Mouse (Mus musculus) monocyte, adult 2 months (primary cell): ENCODE data around the gene Gm49325.
A peak's percentile ranks its signal among the peaks of the same experiment; 100 is the strongest.

ENCODE experiments used
- DNase-seq, 2 experiments: peaks; one replicate each; pipeline ENCODE4 v3.0.0; 2022; ENCODE audit warnings: low spot score in 2 of 2, low read depth in 1 of 2

Gm49325 gene

DNA sequence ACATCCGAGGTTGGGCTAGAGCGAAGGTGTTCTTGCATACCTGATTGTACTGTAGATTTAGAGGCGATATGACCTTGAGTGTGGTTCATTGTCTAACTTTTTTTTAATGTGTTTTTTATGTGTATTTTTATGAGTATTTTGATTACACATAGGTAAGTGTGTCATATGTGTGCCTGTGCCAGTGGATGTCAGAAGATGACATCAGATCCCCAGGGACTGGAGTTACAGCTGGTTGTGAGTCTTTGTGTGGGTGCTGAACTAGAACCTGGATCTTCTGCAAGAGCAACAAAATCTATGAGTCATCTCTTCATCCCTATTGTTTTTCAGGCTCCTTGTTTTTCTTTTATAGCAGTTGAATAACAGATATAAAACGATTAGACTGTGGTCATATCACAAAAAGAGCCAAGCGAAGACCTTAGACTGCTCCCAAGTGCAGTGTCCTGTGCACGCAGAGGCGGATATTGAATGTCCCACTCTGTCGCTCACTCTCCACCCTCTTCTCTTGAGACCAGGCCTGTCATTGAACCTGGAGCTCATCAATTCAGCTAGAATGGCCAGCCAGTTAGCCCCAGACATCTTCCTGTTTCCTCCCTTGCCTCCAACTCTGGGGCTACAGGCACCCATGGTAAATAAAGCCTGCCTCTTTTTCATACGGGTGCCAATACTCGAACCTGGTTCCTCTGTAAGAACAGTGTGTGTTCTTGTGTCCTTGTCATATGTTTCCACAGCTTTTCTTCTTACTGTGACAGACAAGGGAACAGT, 17.8 kb downstream of the Gm49325 start:
- DNase-seq, result no peak

DNA sequence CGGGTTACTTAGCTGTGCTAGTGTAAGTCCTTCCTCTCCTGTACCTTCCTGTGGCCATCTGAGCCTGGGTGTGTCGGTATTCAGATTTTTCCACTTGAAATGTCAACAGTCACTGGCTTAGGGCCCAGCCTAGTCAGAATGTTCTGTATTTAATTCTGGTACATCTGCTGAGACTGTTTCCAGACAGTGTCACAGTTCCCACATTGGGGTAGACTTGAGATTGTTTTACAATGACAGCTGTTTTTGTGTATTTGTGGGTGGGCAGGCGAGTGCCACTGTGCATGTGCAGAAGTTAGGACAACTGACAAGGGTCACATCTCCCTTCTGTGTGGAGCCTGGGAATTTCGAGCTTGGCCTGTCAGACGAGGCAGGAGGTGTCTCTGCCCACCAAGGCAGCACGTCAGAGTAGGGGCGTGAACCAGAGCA, 18.6 kb downstream of the Gm49325 start:
- DNase-seq, result no peak

DNA sequence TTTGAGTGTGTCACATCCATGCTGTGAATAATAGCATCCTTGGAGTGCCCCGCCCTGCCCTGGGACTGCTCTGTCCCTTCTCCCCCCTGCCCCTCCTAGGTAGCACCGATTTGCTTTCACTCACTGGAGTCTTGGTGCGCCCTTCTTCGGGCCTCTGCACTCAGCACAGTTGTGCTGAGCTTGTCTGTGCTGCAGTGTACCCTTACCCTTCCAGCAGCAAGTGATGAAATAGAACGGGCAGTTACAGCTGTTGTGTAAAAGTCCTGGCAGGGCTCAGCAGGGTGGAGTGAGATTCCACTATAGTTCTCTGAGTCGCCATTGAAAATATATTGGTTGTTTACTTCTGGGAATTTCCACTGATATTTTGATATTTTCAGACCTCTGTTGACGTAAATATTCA, 20.0 kb downstream of the Gm49325 start:
- DNase-seq, result no peak

DNA sequence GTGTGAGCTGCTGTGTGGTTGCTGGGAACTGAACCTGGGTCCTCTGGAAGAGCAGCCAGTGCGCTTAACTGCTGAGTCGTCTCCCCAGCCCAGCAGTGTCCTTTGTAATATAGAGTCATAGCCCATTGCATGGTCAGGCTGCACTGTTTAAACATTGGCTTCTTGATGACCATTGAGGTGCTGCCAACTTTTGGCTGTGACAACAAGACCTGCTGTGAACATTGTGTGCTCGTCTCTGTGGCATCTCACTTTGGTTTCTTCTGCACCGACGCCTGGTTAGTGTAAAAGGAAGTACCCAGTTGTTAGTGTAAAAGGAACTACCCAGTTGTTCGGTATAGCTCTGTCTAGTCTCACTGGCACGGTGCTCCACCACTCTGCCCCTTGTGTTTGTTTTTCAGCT, 20.6 kb downstream of the Gm49325 start:
- DNase-seq, result no peak

DNA sequence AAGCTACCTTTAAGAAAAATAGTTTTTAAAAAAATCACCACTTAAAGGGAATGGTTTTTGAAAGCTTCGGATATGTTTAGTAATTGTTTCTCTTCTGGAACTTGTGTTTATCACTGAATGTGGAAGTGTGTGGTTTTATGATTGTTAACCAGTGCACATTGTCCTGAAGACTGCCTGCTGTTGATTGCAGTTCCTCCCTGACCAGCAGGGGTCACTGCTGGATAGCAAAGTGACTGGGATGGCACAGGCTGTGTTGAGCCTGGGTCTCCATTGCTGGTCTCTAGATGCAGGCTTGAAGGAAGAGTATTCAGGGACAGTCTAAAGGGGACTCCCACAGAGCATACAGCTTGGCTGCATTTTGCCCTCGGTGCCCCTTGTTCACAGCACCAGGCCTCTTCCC, 21.5 kb downstream of the Gm49325 start:
- peak; percentile 34 to 62 for DNase-seq

DNA sequence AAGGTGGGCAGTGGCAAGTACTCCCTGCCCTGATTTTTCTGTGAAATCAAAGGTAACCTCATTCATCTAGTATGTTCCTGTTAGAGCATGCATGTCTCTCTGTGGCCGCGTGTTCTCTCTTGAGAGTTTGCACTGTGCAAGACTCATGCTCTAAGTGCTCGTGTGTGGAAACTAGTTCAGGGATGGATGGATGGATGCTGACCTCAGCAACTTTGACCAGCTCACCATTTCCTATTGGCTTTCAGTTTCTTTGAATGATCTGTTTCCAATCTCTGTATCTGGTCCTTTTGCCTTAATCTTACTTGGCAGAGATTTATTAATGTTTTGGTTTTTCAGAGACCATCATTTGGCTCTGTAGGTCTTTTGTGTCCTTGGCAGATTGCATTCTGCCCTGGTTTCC, 23.2 kb downstream of the Gm49325 start:
- no peak for DNase-seq

DNA sequence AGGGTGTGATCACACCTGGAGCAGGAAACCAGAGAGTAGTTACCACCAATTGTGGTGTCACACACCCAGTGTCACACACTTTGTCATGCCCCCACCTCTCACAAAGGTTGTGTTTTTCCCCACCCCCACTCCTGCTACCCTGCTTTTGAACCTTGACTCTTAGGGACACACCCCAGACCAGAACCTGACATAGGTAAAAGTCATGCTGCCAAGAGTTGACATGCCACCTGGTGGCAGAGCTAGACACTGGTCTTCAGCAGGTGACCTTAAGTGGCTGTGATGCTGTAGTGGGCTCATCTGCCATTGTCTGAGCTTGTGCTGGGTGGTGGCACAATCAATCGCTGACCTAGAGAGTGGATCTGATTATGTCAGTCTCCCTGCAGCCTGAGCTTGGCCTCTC, 24.0 kb downstream of the Gm49325 start:
- no peak for DNase-seq

DNA sequence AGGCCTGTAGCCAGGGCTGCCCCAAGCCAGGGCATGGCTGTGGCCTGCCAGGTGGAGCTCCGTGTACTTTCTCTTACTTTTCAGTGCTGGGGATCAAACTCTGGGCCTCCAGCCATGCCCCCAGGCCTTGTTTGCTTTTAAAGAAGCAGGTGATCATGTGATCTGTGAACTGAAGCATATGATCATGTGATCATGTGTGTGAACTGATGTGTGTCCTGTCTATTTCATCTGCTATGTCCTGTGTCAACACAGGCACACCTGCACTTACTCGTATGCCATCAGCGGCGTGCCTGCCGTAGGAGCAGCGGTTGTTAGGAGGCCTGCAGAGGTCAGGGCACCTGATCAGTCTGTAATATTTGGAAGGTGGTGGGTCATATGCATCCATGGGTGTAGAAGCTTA, 28.0 kb downstream of the Gm49325 start:
- DNase-seq, result no peak

DNA sequence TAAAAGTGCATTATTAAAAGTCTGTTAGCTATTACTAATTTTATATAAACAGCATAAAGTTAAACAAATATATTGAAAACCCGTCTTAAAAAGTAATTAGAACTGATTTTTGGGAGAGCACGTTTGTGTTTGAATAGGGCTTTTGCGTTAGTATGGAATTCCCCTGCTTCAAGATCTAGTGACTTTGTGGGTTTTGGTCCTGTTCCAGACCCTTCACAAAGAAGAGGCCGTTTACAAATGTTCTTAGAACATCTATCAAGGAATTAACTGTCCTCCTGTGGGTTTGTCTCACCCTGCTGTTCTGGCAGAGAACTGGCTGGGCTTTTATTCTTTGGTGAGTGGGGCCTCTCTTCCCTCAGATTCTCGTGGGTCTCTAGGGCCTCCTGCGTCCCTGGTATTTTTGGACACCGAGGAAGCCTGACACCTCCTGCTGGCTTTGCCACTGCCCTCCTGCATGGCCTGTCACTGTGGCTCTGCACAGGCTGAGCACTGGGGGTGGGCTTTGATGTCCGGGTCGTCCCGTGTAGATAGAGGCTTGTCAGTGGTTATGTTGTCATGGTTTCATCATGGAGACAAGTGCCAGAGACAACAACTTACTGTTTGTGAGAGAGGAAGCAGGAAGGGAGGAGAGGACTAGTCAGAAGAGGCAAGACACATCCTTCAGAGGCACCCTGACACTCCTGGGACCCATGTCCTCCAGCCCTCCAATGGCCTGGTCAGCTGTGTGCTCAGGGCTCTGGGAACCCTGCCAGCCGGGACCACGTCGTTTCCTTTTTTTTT, 28.6 kb downstream of the Gm49325 start:
- DNase-seq, result no peak

DNA sequence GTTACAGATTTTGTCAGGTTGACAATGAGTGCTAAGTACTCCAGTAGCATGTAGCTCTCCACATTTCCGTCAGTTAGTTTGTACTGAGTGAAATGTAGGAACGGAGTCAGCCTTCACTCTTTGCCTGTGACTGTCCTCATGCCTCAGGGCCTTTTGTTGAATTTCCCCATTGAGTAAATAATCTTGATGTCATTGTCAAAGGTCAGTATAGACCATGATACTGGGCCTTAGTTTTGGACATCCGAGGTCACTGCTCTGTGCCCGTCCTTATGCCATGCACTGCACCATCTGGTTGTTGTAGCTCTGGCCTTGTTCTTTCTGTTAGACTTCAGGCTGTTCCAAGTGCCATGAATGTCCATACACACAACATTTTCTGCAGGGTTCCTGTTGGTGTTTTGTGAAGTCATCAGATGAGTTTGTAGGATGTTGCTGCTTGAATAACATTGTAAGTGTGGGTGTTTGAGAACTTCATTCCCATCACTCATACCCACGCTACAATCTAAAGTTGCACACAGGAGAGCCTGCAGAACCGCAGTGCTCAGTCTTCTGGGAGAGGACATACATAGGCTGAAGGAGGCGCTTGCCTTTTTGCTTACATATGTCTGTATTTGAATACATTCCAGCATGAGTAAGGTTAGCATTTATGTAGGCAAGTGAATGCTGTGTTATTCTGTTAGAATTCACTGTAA, 30.4 kb downstream of the Gm49325 start:
- no peak for DNase-seq

DNA sequence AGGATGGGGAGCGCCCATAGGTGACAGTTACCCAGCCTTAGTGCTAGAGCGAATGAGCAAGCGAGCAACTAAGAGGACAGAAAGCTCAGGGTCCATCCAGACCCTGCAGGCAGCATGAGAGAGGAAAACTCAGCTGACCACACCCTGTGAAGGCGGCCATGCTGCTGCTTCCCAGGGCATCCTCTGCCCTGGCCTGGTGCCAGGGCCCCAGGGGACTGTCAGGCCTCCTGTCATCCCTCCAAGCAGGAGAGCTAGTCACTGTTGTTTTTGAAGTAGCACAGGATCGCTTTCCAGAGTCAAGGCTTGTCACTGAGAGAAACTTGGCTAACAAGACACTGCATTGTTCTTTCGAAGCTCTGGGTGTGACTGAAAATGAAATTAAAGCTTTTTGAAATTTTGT, 33.0 kb downstream of the Gm49325 start:
- no peak for DNase-seq

DNA sequence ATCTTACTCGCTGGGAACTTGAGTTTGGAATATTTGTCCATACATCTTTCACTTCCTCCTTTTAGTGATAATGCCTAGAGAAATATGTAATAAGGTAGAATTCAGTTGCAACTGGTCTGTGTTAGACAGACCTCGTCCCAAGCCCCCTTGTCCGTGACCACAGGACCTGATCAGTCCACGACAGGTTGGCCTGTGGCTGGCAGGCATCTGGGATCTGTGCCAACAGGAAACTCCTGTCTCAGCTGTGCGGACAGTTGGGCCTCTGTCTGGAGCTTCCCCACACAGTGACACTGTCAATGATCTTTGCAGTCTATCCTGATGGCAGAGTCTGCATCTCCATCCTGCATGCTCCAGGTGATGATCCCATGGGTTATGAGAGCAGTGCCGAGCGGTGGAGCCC, 37.2 kb downstream of the Gm49325 start:
- no peak for DNase-seq

DNA sequence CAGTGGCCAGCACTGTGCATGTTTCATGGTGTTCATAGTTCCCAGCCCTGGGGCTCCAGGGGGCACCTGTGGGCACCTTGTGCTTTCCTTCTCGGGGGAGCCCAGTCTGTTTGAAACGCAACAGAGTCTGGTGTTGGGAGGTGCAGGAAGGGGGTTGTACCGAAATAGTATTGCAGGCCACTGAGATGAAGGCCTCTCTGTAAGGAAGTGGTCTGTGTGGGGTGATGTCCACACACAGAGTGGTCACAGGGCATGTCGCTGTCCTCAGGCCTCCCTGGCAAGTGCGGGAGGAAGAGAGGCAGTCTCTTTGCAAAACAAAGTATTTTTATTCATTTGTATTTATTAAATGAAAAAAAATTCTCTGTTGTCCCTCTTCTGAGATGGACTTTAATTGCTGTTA, 39.6 kb downstream of the Gm49325 start:
- DNase-seq, result no peak

DNA sequence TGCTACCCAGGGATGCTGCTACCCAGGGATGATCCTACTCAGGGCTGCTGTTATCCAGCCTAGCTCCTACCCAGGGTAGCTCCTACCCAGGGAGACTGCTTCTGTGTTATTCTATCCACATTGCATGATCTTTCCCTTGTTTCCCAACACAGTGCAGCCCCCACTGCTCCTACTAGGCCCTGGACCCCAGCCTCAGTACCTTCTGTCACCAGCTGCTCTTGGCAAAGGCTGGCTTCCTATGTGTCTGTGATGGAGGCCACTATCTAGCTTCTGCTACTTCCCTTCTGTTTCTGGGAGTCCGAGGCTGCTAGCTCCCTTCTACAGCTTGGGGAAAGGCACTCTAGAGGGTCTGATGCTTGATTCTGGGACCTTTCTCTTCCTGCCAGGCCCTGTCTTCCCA, 41.5 kb downstream of the Gm49325 start:
- DNase-seq, result no peak

DNA sequence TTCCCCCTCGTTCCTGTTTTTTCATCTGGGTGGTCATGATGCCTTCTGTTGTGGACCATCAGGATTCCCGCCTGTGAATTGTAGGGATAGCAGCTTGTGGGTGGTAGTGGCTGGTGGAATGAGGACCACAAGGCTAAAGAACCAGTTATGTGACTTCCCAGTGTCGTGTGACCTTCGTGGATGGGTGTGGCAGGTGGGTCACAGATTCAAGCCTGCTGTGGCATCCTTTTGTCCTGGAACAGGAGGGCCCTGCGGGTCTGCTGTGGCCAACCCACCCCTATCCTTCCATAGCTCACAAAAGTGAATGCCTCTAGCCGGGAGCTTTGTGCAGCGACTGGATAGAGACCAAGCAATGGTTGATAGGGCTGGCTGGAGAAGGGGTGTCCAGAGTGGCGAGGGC, 41.9 kb downstream of the Gm49325 start:
- DNase-seq, result no peak

DNA sequence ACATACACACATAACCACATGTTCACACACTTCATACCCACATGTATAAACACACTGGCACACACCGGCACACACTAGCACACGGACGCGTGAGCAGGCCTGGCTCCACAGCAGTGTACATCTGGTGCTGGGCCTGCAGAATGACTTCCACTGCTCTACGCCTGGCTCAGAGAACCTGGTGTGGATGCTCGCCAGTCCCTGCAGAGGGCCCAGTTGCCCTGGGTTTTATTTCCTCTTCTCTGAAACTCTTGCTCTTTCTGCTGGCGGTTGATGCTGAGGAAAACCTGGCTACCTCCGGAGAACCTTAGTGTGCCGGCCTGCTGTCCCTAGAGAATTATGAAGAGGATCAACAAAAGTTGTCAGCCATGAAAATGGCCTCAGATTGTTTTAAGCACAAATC, 46.0 kb downstream of the Gm49325 start:
- no peak for DNase-seq

DNA sequence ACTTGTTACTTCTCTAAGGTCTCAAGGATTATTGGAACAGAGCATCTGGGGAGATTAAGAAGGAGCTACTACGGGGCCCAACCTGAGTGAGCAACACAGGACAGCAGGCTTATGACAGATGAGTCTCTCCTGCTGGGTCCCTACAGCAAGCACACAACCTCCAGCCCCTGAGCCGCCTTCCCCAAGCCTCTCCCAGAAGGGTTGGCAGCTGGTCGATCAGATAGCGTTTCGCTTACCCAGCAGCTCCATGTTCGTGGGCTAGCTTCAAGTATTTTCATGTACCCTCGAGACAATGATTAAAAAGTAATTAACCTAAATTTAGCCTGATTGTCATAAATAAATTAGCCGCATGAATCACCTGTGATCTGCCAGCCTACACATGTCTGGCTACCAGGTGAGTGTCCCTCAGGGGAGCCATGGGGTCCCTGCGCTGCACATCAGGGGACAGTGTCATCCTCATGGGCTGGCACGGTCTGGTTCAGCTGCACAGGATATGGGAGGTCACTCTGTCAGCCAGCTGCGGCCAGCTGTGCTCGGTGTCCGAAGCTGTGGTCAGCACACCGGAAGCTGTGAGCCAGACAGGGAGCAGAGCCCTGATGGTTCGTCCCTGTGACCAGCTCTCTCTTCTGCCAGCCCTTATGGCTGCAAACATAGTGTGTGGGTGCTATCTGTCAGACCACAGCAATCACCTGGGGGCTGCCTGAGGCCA, 52.4 kb downstream of the Gm49325 start:
- no peak for DNase-seq

DNA sequence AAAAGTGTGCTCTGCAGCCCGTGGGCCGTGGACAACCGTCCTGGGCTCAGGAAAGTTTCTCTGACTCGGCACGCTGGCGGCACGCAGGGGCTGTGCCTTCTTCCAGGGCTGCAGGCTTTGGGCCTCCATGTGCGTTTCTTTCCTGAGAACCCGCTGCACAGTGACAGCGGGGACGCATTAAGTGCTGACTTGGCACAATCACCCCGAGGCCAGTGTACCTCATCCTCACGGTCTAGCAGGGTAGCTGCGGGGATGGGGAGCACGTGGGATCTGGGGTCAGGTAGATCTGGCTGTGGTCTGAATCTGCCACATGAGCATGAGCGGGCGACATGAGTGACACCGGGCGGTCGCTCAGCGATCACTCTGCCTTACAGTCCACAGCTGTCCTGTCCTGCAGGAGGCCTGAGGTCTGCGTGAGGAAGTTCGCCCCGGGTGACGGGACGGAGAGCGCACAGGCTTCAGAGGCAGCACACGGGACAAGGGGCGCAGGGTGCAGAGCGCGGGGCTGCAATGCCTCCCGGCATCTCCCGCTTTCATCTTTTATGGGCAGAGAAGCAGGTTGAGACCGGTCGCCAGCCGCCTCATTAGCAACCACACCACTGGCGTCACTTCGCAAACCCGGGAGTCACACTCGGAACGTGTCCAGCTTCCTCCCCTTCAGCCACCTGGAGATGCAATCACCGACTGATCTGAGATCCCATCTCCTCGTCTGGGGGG, 58.1 kb downstream of the Gm49325 start:
- DNase-seq, result no peak

DNA sequence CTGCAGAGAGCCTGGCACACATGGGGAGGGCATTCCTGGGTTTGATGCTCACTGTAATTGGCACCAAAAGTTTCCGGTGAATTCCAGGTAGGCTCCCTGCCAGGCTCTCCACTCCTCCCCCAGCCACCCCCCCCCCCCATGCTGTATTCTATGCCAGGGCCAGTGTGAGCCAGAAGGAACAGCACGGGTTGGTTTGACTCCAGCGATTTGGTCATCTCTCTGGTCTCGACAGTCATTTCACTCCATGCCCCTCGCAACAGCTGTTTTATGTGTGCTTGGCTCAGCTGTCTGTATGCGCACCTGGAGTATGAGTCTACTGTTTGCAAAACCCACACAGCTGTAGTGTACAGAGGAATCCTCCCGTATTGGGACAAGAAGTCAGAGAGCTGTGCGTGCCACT, 60.3 kb downstream of the Gm49325 start:
- no peak for DNase-seq

DNA sequence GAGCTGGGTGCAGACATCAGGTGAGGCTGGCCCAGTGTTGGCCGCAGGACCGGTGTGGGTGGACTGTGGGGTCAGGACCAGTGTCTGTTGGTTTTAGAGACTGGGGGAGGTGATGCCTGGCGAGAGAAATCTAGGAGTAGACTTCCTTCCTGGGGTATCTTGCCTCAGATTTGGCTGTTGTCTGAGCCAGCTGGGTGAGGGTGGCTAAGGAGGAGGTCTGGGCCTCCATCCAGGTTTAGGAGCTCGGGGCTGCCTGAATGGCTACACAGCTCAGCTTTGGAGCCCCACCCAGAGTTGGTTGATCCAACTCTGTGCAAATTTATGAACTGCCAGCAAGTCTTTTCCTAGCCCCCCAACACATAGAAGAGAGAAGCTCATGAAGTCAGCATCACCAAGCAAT, 61.4 kb downstream of the Gm49325 start:
- DNase-seq, result no peak

DNA sequence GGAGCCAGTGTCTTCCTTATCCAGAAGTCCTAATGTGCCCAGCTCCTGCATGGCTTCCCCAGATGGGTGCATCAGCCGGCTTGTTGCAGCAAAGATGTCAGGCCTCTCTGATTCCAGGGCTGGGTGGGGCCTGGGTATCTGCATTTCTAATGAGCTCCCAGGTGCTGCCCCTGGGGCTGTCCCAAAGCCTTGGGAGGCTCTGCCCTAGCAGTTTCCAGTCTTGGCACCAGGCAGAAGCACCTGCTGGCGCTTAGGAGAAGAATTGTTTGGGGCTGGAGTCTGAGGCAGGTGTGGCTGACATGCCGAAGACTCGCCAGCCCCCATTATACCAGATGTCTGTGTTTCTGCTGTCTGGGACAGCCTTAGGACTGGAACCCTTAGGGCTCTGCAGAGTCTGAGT, 64.7 kb downstream of the Gm49325 start:
- no peak for DNase-seq
